In the genomic region with DNA sequence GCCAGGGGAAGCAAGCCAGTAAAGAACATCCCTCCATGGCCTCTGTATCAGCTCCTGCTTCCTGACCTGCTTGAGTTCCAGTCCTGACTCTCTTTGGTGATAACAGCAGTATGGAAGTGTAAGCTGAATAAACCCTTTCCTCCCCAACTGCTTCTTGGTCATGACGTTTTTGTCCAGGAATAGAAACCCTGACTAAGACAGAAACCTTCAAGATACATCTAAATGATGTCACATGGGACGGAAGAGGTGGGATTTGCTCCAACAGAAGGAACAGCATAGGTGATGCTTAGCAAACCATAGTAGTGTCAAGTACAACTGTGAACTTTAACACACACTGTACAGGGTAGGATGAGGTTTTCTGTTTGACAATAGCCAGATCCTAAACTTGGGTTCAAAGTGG, we compare ENCODE assay signal across 5 mouse cellular contexts. TPM values are rescaled to one million over a fixed set of nuclear protein-coding genes. Genes with fewer than 3 reads are reported as not detected.
DNase-seq lines count a peak whose midpoint lies in the region; TF ChIP-seq lines count a peak whose summit lies in the region.
"Not testable (repeated sequence)": the region's sequence is repeated elsewhere in the genome, so short reads cannot be mapped to it uniquely, and the experiment has no call there.
"Had no signal": no experiment of that assay in that cellular context is flagged by ENCODE, and none has a peak within 500 bp of the region (broad histone marks: within the 10 kb centered on the region; RNA-seq: fewer than 3 reads in every experiment).

No protein-coding gene starts in this region.

- H3K36me3 ChIP-seq in CH12.LX (replicated peaks in 1 of 2; ENCODE audit: control insufficient read depth in 1 of 2, insufficient read depth in 1 of 2, low read length in 1 of 2) = peaks cover 0 to 27% of the 10 kb centered on the region in 2 experiments
- not testable (repeated sequence) for H3K36me3 ChIP-seq in forebrain, embryonic 10.5 days (replicated peaks); midbrain, embryonic 10.5 days

- TF ChIP-seq EP300 in CH12.LX (IDR thresholded peaks at IDR 0.05; ENCODE audit: low read length) = not testable (repeated sequence)

- TF ChIP-seq CTCF in CH12.LX (conservative IDR thresholded peaks at IDR 0.05 in 1 of 2, IDR thresholded peaks at IDR 0.05 in 1 of 2; ENCODE audit: low read depth in 2 of 2, low read length in 2 of 2) = not testable (repeated sequence)

- in situ Hi-C loops in CH12.LX (cut with MboI; ENCODE audit: low pct_ligation_motif_present, low pct_unique_long_range_greater_than_20kb, low sequenced_read_pairs) = not testable (repeated sequence)

- not testable (repeated sequence) for TF ChIP-seq RAD21 in CH12.LX (IDR thresholded peaks at IDR 0.05; ENCODE audit: low read depth, low read length)

- not testable (repeated sequence) for H3K27me3 ChIP-seq in CH12.LX (replicated peaks); forebrain, embryonic 10.5 days (ENCODE audit: poor library complexity, severe bottlenecking); midbrain, embryonic 10.5 days (ENCODE audit: low read depth, poor library complexity, severe bottlenecking)

- H3K4me3 ChIP-seq in CH12.LX (replicated peaks in 1 of 3; ENCODE audit: low read depth in 2 of 3, low read length in 2 of 3, poor library complexity in 1 of 3); forebrain, embryonic 10.5 days; midbrain, embryonic 10.5 days: not testable (repeated sequence)

- H3K79me2 ChIP-seq in CH12.LX (replicated peaks; ENCODE audit: control insufficient read depth, extremely low read depth, insufficient read depth, poor library complexity, severe bottlenecking) = not testable (repeated sequence)

- TF ChIP-seq POLR2A in CH12.LX (IDR thresholded peaks at IDR 0.05; ENCODE audit: low read depth, low read length) = not testable (repeated sequence)

- DNase-seq in CH12.LX (ENCODE audit: extremely low read depth) = peak; percentile 42
- not testable (repeated sequence) for DNase-seq in forebrain, embryonic 10.5 days (ENCODE audit: extremely low spot score, low spot score); midbrain, embryonic 10.5 days (ENCODE audit: low spot score)

- H3K9me3 ChIP-seq in CH12.LX (replicated peaks; ENCODE audit: low read length); forebrain, embryonic 10.5 days; midbrain, embryonic 10.5 days (replicated peaks): not testable (repeated sequence)

- dilution Hi-C loops in CH12.LX (cut with MboI; ENCODE audit: extremely low pct_ligation_motif_present, extremely low pct_unique_long_range_greater_than_20kb, low sequenced_read_pairs) = not testable (repeated sequence)

- H3K9ac ChIP-seq in CH12.LX (ENCODE audit: insufficient read depth, low read depth) = not testable (repeated sequence)

- WGBS in forebrain, embryonic 10.5 days = 91% methylated on average over 2 of the region's 2 CpGs
- 78% methylated on average over 2 of the region's 2 CpGs for WGBS in midbrain, embryonic 10.5 days

- H3K4me1 ChIP-seq in CH12.LX (ENCODE audit: control insufficient read depth in 1 of 2, insufficient read depth in 2 of 2) = not testable (repeated sequence)
- peaks cover 14% of the 10 kb centered on the region for H3K4me1 ChIP-seq in forebrain, embryonic 10.5 days
- H3K4me1 ChIP-seq in midbrain, embryonic 10.5 days = peaks cover 13% of the 10 kb centered on the region

- H3K4me2 ChIP-seq in CH12.LX (ENCODE audit: insufficient read depth, low read depth, poor library complexity, severe bottlenecking) = not testable (repeated sequence)

- not testable (repeated sequence) for H3K27ac ChIP-seq in CH12.LX (ENCODE audit: insufficient read depth, low read depth)
- peak overlapping the region; percentile 49; the same call in 1 of the 2 replicates for H3K27ac ChIP-seq in forebrain, embryonic 10.5 days
- H3K27ac ChIP-seq in midbrain, embryonic 10.5 days (replicated peaks) = peak overlapping the region; percentile 59; the same call in 1 of the 2 replicates

TF ChIP-seq in CH12.LX, 34 proteins besides CTCF, POLR2A, EP300 and RAD21:
- TF ChIP-seq JUN (IDR thresholded peaks at IDR 0.05; ENCODE audit: insufficient read depth, low read depth, low read length) (peak; percentile 43), MEF2A (IDR thresholded peaks at IDR 0.05; ENCODE audit: borderline replicate concordance, low read depth, low read length) (peak; percentile 87), JUND (conservative IDR thresholded peaks at IDR 0.05; ENCODE audit: low read depth, low read length) (peak; percentile 57; the same call in 1 of the 2 replicates)
TF ChIP-seq in CH12.LX: peak in this region for 3; not testable (repeated sequence) for 31.

RNA-seq across cellular contexts. Expression of gene Cox6a1, which starts 30.1 kb away (rescaled TPM):
- total RNA-seq in CH12.LX (2012; rRNA removed) (546 and 673 TPM in 2 replicates), CH12.LX (2014; rRNA removed) (203 and 257 TPM in 2 replicates)
- polyA plus RNA-seq in CH12.LX (2012; ENCODE audit: insufficient read length, low read depth) = 612 and 618 TPM in 2 replicates
- 754 and 787 TPM in 2 replicates for polyA plus RNA-seq in forebrain, embryonic 10.5 days (2016; fragmentation: Nextera tagmentation; extraction: Ambion mirVana)
- 861 and 874 TPM in 2 replicates for polyA plus RNA-seq in midbrain, embryonic 10.5 days (2016; fragmentation: Nextera tagmentation; extraction: Ambion mirVana)

RNA-seq across cellular contexts. Expression of gene Triap1, which starts 37.9 kb away (rescaled TPM):
- 33.7 and 36.9 TPM in 2 replicates for total RNA-seq in CH12.LX (2012; rRNA removed)
- total RNA-seq in CH12.LX (2014; rRNA removed) = 31.4 and 31.8 TPM in 2 replicates
- polyA plus RNA-seq in CH12.LX (2012; ENCODE audit: insufficient read length, low read depth) = 36.1 and 38.2 TPM in 2 replicates
- polyA plus RNA-seq in forebrain, embryonic 10.5 days (2016; fragmentation: Nextera tagmentation; extraction: Ambion mirVana) = 56.6 and 57.7 TPM in 2 replicates
- polyA plus RNA-seq in midbrain, embryonic 10.5 days (2016; fragmentation: Nextera tagmentation; extraction: Ambion mirVana) = 56.4 and 60.8 TPM in 2 replicates

RNA-seq across cellular contexts. Expression of gene Gatc, which starts 37.9 kb away (rescaled TPM):
- 6.2 and 7.3 TPM in 2 replicates for total RNA-seq in CH12.LX (2012; rRNA removed)
- total RNA-seq in CH12.LX (2014; rRNA removed) = 11.7 and 14.4 TPM in 2 replicates
- 27.0 and 34.0 TPM in 2 replicates for polyA plus RNA-seq in CH12.LX (2012; ENCODE audit: insufficient read length, low read depth)
- polyA plus RNA-seq in forebrain, embryonic 10.5 days (2016; fragmentation: Nextera tagmentation; extraction: Ambion mirVana) = 37.6 and 40.2 TPM in 2 replicates
- polyA plus RNA-seq in midbrain, embryonic 10.5 days (2016; fragmentation: Nextera tagmentation; extraction: Ambion mirVana) = 36.9 and 41.3 TPM in 2 replicates

RNA-seq across cellular contexts. Expression of gene Msi1, which starts 50.5 kb away (rescaled TPM):
- total RNA-seq in CH12.LX (2012; rRNA removed) (3.3 and 4.1 TPM in 2 replicates), CH12.LX (2014; rRNA removed) (0.66 and 0.82 TPM in 2 replicates)
- polyA plus RNA-seq in CH12.LX (2012; ENCODE audit: insufficient read length, low read depth) = 4.9 and 5.3 TPM in 2 replicates
- 142 and 158 TPM in 2 replicates for polyA plus RNA-seq in forebrain, embryonic 10.5 days (2016; fragmentation: Nextera tagmentation; extraction: Ambion mirVana)
- 190 and 232 TPM in 2 replicates for polyA plus RNA-seq in midbrain, embryonic 10.5 days (2016; fragmentation: Nextera tagmentation; extraction: Ambion mirVana)
- polyA plus RNA-seq: activated CD4-positive, CD25-positive, alpha-beta regulatory T cell, adult 4 months; CD4-positive, CD25-positive, alpha-beta regulatory T cell, adult 4 months had no signal

RNA-seq across cellular contexts. Expression of gene Srsf9, which starts 51.9 kb away (rescaled TPM):
- total RNA-seq in CH12.LX (2012; rRNA removed) = 73.4 and 82.8 TPM in 2 replicates
- 117 and 121 TPM in 2 replicates for total RNA-seq in CH12.LX (2014; rRNA removed)
- polyA plus RNA-seq in CH12.LX (2012; ENCODE audit: insufficient read length, low read depth) = 112 and 130 TPM in 2 replicates
- 399 and 417 TPM in 2 replicates for polyA plus RNA-seq in forebrain, embryonic 10.5 days (2016; fragmentation: Nextera tagmentation; extraction: Ambion mirVana)
- 396 and 421 TPM in 2 replicates for polyA plus RNA-seq in midbrain, embryonic 10.5 days (2016; fragmentation: Nextera tagmentation; extraction: Ambion mirVana)
